Mouse (Mus musculus): ENCODE measurements around the gene Dach1. TPM values are rescaled to one million over a fixed set of nuclear protein-coding genes. Genes with fewer than 3 reads are reported as not detected.
A peak's percentile ranks its signal among the peaks of the same experiment; 100 is the strongest.

Dach1 gene
- polyA plus RNA-seq, 1 experiment from 2014 or later, result 7.8 TPM

DNA sequence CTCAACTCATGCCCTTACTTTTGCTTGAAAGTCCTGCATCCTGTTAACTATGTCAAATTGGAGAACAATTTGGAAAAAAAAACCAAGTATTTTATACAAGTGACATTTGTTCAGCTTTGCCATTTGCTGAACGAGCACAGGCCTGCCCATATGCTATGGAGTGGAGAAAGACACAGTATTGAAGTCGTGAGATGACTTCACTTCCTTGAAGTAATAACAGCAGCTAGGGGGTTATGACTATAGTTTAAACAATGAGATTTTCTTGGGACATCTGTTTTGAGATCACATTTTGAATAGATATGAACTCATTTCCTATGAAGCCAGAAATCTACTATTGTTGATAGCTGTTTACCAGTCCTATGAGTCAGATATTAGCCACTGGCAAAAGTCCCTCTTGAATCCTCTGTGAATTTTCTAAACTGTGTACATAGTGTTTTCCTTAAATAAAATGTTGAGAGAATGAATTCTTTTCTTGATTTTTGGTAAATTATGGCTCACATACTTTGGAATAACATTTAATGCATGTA, 205.0 kb downstream of the Dach1 start:
- 24% methylated on average over 2 of the region's 2 CpGs for WGBS
- Histone ChIP-seq H3K27me3 (ENCODE audit: control insufficient read depth, insufficient read depth, low read depth, low read length) (no peaks in the 10 kb centered on the region), H3K9ac (ENCODE audit: low read length) (no peak overlapping the region), H3K4me3 (ENCODE audit: low read length) (no peak overlapping the region), H3K9me3 (ENCODE audit: control insufficient read depth, low read length) (no peaks in the 10 kb centered on the region), H3K27ac (ENCODE audit: low read length) (no peak overlapping the region), H3K4me2 (ENCODE audit: low read depth, low read length) (no peak overlapping the region), H3K36me3 (ENCODE audit: control insufficient read depth, insufficient read depth, low read length) (no peaks in the 10 kb centered on the region), H3K4me1 (replicated peaks; ENCODE audit: control insufficient read depth, insufficient read depth, low read length) (no peaks in the 10 kb centered on the region)
- ATAC-seq (ENCODE audit: low read depth), result 0 out of 2 replicates have a peak, but pooled peaks have one; percentile 31

DNA sequence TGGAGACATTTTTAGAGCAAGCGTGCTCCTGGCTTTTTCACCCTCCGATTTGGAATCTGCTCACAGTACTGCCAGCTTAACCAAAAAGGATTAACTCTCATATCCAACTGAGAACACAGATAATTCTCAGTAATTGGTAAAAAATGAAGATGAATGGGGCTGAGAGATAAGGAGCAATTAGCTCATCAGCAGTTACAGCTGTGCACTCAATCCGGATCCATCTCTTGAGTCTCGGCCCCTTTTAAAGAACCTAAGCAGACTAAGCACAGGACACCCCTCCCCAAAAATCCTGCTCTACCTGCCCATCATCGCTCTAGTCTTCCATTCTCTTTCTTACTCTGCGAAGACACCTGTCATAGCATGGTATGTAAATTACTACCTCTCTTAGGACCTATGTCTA, 205.9 kb downstream of the Dach1 start:
- no peak for ATAC-seq (ENCODE audit: low read depth)
- Histone ChIP-seq H3K36me3 (ENCODE audit: control insufficient read depth, insufficient read depth, low read length) (no peaks in the 10 kb centered on the region), H3K27ac (ENCODE audit: low read length) (no peak overlapping the region), H3K4me2 (ENCODE audit: low read depth, low read length) (no peak overlapping the region), H3K27me3 (ENCODE audit: control insufficient read depth, insufficient read depth, low read depth, low read length) (no peaks in the 10 kb centered on the region), H3K9ac (ENCODE audit: low read length) (no peak overlapping the region), H3K4me1 (replicated peaks; ENCODE audit: control insufficient read depth, insufficient read depth, low read length) (no peaks in the 10 kb centered on the region), H3K4me3 (ENCODE audit: low read length) (no peak overlapping the region), H3K9me3 (ENCODE audit: control insufficient read depth, low read length) (no peaks in the 10 kb centered on the region)
- 71% methylated on average over 6 of the region's 6 CpGs for WGBS

DNA sequence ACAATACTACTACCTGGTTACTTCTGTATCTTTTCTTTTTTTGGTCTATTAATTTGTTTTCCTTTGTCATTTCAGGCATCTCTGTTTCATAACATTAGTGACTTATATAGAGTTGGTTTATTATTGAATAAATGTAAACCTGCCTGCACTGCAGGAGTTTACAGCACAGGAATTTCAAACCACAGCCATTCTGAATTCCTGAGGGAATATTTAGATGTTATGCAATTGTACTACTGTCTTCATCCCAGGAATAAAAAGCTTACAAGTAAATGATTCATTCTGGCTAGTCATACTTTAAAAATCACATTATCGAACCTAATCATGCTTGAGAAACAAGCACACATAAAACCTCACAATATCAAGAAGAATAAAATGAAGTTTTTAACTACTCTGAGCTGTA, 213.2 kb downstream of the Dach1 start:
- no peaks in the 10 kb centered on the region for H3K36me3 ChIP-seq (ENCODE audit: control insufficient read depth, insufficient read depth, low read length)
- H3K9ac ChIP-seq (ENCODE audit: low read length), result no peak overlapping the region
- H3K9me3 ChIP-seq (ENCODE audit: control insufficient read depth, low read length), result no peaks in the 10 kb centered on the region
- no peaks in the 10 kb centered on the region for H3K27me3 ChIP-seq (ENCODE audit: control insufficient read depth, insufficient read depth, low read depth, low read length)
- no peak overlapping the region for H3K4me2 ChIP-seq (ENCODE audit: low read depth, low read length)
- no peak overlapping the region for H3K4me3 ChIP-seq (ENCODE audit: low read length)
- WGBS, result 62% methylated on average over 1 of the region's 1 CpGs
- ATAC-seq (ENCODE audit: low read depth), result no peak
- H3K4me1 ChIP-seq (replicated peaks; ENCODE audit: control insufficient read depth, insufficient read depth, low read length), result no peaks in the 10 kb centered on the region
- H3K27ac ChIP-seq (ENCODE audit: low read length), result no peak overlapping the region

DNA sequence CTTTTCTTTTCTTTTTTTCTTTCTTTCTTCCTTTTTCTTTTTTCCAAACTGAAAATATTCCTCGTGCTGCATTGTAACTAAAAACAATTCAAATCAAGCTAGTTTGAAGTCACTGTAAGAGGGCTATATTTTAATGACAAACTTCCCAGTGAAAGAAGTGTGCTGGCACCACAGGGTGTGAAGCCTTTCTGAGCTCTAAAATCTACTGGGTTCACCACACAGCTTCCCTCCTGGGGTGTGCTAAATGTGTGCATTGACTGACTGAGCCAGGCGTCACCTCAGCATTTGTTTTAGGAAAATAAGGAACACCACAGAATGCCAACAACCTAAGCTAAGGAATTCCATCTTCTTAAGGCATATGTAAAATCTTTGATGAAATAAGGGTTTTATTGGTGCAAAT, 224.1 kb downstream of the Dach1 start:
- no peak overlapping the region for H3K4me2 ChIP-seq (ENCODE audit: low read depth, low read length)
- H3K4me1 ChIP-seq (replicated peaks; ENCODE audit: control insufficient read depth, insufficient read depth, low read length), result no peaks in the 10 kb centered on the region
- 50% methylated on average over 2 of the region's 2 CpGs for WGBS
- no peaks in the 10 kb centered on the region for H3K9me3 ChIP-seq (ENCODE audit: control insufficient read depth, low read length)
- no peak overlapping the region for H3K4me3 ChIP-seq (ENCODE audit: low read length)
- H3K27me3 ChIP-seq (ENCODE audit: control insufficient read depth, insufficient read depth, low read depth, low read length), result no peaks in the 10 kb centered on the region
- H3K9ac ChIP-seq (ENCODE audit: low read length), result no peak overlapping the region
- no peak for ATAC-seq (ENCODE audit: low read depth)
- no peak overlapping the region for H3K27ac ChIP-seq (ENCODE audit: low read length)
- no peaks in the 10 kb centered on the region for H3K36me3 ChIP-seq (ENCODE audit: control insufficient read depth, insufficient read depth, low read length)

DNA sequence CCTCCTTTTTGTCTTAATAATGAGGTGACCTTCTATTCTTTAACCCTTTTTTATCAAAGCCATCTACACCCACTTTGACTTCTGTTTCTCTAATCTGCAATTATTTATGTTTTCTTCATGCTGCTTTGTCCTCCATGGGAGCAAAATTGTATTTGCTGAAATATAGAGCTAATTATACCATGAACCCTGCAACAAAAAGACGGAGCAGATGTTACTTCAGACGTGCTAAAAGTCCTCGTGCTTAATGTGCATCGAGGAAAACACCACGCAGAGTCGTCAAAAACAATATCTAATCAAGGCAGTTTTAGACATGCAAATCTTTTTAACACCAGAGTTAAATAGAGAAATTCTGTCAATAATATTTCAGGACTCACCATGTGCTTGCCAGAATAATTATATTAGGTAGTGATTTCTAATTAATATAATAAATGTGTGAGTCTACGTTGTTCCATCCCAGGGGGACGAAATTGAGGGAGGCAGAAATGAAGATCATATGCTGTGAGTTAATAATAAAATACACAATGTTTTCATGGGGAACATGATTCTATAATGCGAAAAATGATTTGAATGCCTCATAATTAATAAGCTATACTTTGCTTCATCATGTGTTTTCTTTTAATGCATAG, 224.8 kb downstream of the Dach1 start:
- no peak overlapping the region for H3K27ac ChIP-seq (ENCODE audit: low read length)
- no peaks in the 10 kb centered on the region for H3K4me1 ChIP-seq (replicated peaks; ENCODE audit: control insufficient read depth, insufficient read depth, low read length)
- no peaks in the 10 kb centered on the region for H3K9me3 ChIP-seq (ENCODE audit: control insufficient read depth, low read length)
- no peaks in the 10 kb centered on the region for H3K36me3 ChIP-seq (ENCODE audit: control insufficient read depth, insufficient read depth, low read length)
- H3K4me3 ChIP-seq (ENCODE audit: low read length), result no peak overlapping the region
- no peak overlapping the region for H3K4me2 ChIP-seq (ENCODE audit: low read depth, low read length)
- no peak for ATAC-seq (ENCODE audit: low read depth)
- WGBS, result 81% methylated on average over 9 of the region's 9 CpGs
- H3K27me3 ChIP-seq (ENCODE audit: control insufficient read depth, insufficient read depth, low read depth, low read length), result no peaks in the 10 kb centered on the region
- H3K9ac ChIP-seq (ENCODE audit: low read length), result no peak overlapping the region

DNA sequence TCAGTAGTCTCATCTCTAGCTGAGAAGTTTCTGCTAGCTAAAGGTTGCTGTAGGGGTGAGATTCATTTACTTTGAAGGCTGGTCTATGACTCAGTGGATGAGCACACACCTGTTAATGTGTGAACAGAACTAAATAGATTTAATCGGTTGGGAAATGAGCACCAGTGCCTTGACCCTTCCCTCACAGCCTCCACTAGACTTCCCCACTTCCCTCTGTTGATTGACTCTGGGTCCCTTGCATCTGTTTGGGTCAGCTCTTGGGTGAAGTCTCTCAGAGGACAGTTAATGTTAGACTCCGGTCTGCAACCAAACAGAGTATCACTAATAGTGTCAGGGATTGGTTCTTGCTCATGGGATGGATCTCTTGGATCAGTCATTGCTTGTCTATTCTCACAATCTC, 227.2 kb downstream of the Dach1 start:
- no peak overlapping the region for H3K9ac ChIP-seq (ENCODE audit: low read length)
- no peak overlapping the region for H3K4me2 ChIP-seq (ENCODE audit: low read depth, low read length)
- 87% methylated on average over 2 of the region's 2 CpGs for WGBS
- no peak overlapping the region for H3K4me3 ChIP-seq (ENCODE audit: low read length)
- H3K27ac ChIP-seq (ENCODE audit: low read length), result no peak overlapping the region
- no peaks in the 10 kb centered on the region for H3K36me3 ChIP-seq (ENCODE audit: control insufficient read depth, insufficient read depth, low read length)
- ATAC-seq (ENCODE audit: low read depth), result no peak
- no peaks in the 10 kb centered on the region for H3K27me3 ChIP-seq (ENCODE audit: control insufficient read depth, insufficient read depth, low read depth, low read length)
- H3K4me1 ChIP-seq (replicated peaks; ENCODE audit: control insufficient read depth, insufficient read depth, low read length), result no peaks in the 10 kb centered on the region
- H3K9me3 ChIP-seq (ENCODE audit: control insufficient read depth, low read length), result no peaks in the 10 kb centered on the region

DNA sequence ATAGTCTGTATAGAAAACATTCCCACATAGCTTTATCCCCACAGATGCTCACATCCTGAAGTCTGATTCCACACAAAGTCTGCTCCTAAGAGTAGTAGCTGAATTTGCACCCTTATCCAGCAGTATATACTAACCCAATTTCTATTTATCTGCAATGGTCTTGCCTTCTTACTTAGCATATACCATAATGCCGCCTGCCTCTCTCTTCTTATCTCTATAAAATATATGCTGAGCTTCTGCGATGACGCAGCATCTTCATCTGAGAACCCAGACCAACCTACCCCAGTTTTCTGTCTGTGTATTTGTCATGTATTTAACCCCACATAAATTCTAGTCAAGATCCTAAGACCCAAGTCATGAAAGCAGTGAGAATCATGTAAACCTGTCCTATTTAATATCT, 272.9 kb downstream of the Dach1 start:
- H3K9me3 ChIP-seq (ENCODE audit: control insufficient read depth, low read length), result no peaks in the 10 kb centered on the region
- H3K4me1 ChIP-seq (replicated peaks; ENCODE audit: control insufficient read depth, insufficient read depth, low read length), result no peaks in the 10 kb centered on the region
- H3K4me2 ChIP-seq (ENCODE audit: low read depth, low read length), result no peak overlapping the region
- H3K27me3 ChIP-seq (ENCODE audit: control insufficient read depth, insufficient read depth, low read depth, low read length), result no peaks in the 10 kb centered on the region
- no peak overlapping the region for H3K4me3 ChIP-seq (ENCODE audit: low read length)
- no peaks in the 10 kb centered on the region for H3K36me3 ChIP-seq (ENCODE audit: control insufficient read depth, insufficient read depth, low read length)
- 92% methylated on average over 3 of the region's 3 CpGs for WGBS
- H3K27ac ChIP-seq (ENCODE audit: low read length), result no peak overlapping the region
- H3K9ac ChIP-seq (ENCODE audit: low read length), result no peak overlapping the region
- no peak for ATAC-seq (ENCODE audit: low read depth)

DNA sequence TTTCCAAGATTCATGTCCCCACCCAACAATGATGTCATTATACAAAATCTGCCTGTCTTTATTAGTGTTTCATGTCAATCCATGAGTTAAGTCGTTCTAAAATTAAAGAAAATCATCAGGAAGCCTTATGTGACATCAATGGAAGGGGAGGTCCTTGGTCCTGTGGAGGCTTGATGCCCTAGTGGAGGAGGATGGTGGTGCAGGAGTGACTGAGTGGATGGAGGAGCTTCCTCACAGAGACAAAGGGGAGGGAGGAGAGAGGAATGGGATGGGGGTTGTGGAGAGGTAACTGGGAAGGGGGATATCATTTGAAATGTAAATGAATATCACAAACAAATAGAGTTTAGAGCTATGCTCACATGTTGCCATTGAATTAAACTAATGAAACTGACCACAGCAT, 287.6 kb downstream of the Dach1 start:
- Histone ChIP-seq H3K27ac (ENCODE audit: low read length) (no peak overlapping the region), H3K4me1 (replicated peaks; ENCODE audit: control insufficient read depth, insufficient read depth, low read length) (no peaks in the 10 kb centered on the region), H3K36me3 (ENCODE audit: control insufficient read depth, insufficient read depth, low read length) (no peaks in the 10 kb centered on the region), H3K9me3 (ENCODE audit: control insufficient read depth, low read length) (no peaks in the 10 kb centered on the region), H3K27me3 (ENCODE audit: control insufficient read depth, insufficient read depth, low read depth, low read length) (no peaks in the 10 kb centered on the region), H3K4me3 (ENCODE audit: low read length) (no peak overlapping the region), H3K9ac (ENCODE audit: low read length) (no peak overlapping the region), H3K4me2 (ENCODE audit: low read depth, low read length) (no peak overlapping the region)
- WGBS, result 37% methylated on average over 1 of the region's 1 CpGs
- ATAC-seq (ENCODE audit: low read depth), result no peak

DNA sequence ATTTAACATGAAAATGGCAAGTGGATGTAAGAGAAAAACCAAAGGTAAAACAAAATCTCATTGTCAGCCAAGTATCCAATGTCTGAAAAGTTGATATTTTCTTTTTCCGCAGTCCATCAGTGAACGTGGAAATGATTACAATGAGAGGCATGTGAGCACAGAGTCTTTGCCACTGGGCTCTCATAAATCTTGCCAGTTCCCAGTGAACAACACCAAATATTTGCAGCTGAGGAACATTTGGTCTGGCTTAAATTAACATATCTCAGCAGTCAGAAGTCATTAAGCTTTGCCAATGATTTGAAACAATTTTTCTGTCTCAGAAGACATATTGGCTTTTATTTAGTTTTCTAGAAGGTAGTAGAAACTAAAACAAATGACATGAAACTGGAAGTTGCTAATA, 298.6 kb downstream of the Dach1 start:
- Histone ChIP-seq H3K27me3 (ENCODE audit: control insufficient read depth, insufficient read depth, low read depth, low read length) (no peaks in the 10 kb centered on the region), H3K27ac (ENCODE audit: low read length) (no peak overlapping the region), H3K9me3 (ENCODE audit: control insufficient read depth, low read length) (no peaks in the 10 kb centered on the region), H3K36me3 (ENCODE audit: control insufficient read depth, insufficient read depth, low read length) (no peaks in the 10 kb centered on the region), H3K4me1 (replicated peaks; ENCODE audit: control insufficient read depth, insufficient read depth, low read length) (peaks cover 5% of the 10 kb centered on the region; the same call in 1 of the 2 replicates), H3K4me3 (ENCODE audit: low read length) (no peak overlapping the region), H3K4me2 (ENCODE audit: low read depth, low read length) (no peak overlapping the region), H3K9ac (ENCODE audit: low read length) (no peak overlapping the region)
- 66% methylated on average over 2 of the region's 2 CpGs for WGBS
- no peak for ATAC-seq (ENCODE audit: low read depth)

DNA sequence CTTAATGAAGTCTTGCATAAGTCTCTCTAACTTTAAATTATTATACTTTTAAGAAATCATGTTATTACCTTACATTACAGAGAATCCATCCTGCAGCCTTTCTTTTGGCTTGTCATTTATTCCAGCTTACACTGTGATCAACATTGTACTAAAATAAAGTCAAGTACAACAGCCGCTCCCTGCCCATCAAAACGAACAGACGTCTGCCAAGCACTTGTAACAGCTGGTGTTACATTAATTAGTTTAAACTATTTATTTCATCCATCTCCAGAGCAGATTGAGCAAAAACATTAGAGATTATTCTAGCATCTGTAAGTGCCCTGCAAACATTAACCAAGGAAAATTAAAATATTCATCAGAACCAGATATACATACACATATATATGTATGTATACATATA, 311.2 kb downstream of the Dach1 start:
- Histone ChIP-seq H3K9me3 (ENCODE audit: control insufficient read depth, low read length) (no peaks in the 10 kb centered on the region), H3K27me3 (ENCODE audit: control insufficient read depth, insufficient read depth, low read depth, low read length) (no peaks in the 10 kb centered on the region), H3K4me2 (ENCODE audit: low read depth, low read length) (no peak overlapping the region), H3K27ac (ENCODE audit: low read length) (no peak overlapping the region), H3K4me3 (ENCODE audit: low read length) (no peak overlapping the region), H3K9ac (ENCODE audit: low read length) (no peak overlapping the region), H3K36me3 (ENCODE audit: control insufficient read depth, insufficient read depth, low read length) (no peaks in the 10 kb centered on the region), H3K4me1 (replicated peaks; ENCODE audit: control insufficient read depth, insufficient read depth, low read length) (no peaks in the 10 kb centered on the region)
- no peak for ATAC-seq (ENCODE audit: low read depth)
- WGBS, result 73% methylated on average over 3 of the region's 3 CpGs
